Mouse (Mus musculus) naive thymus-derived CD4-positive, alpha-beta T cell, adult 2 months (primary cell): ENCODE results near the gene F8.
"Not testable (repeated sequence)": the region's sequence is repeated elsewhere in the genome, so short reads cannot be mapped to it uniquely, and the experiment has no call there.

ENCODE experiments used
- DNase-seq: peaks from one replicate; pipeline ENCODE4 v3.0.0-alpha.2; 2011; ENCODE audit warnings: low read depth

The F8 gene

DNA sequence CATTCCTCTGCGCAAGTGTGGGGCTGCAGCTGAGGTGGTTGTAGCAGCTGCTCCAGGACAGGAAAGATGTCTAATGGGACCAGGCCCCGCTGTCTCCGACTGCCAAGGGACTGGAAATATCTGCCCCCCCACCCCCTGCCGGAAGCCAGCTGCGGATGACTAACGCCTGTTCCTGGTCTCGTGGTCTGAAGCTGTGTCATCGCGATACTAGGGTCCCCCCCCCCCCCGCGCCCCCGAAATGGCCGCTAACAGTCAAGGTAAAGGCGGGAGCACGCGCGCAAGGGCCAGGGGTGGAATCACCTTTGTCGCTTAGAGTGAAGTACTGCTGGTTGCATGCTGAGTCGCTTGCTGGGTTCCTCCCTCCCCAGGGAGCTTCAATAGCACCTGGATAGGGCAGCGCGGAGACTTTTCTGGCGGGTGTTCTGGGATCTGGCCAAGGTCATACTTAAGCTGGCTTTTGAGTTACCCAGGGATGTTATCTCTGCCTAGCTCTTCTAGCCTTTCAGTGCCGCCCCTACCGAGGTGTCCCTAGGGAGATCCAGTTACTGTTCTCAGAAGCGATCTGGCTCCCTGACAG is at the start of gene F8, which contains the start of gene Fundc2:
TSS of gene F8 (minus strand) at position 421 of the 577 bp plus-strand sequence.
TSS of gene Fundc2 (plus strand) at position 205 of the 577 bp plus-strand sequence.
- DNase-seq: peak; percentile 84

DNA sequence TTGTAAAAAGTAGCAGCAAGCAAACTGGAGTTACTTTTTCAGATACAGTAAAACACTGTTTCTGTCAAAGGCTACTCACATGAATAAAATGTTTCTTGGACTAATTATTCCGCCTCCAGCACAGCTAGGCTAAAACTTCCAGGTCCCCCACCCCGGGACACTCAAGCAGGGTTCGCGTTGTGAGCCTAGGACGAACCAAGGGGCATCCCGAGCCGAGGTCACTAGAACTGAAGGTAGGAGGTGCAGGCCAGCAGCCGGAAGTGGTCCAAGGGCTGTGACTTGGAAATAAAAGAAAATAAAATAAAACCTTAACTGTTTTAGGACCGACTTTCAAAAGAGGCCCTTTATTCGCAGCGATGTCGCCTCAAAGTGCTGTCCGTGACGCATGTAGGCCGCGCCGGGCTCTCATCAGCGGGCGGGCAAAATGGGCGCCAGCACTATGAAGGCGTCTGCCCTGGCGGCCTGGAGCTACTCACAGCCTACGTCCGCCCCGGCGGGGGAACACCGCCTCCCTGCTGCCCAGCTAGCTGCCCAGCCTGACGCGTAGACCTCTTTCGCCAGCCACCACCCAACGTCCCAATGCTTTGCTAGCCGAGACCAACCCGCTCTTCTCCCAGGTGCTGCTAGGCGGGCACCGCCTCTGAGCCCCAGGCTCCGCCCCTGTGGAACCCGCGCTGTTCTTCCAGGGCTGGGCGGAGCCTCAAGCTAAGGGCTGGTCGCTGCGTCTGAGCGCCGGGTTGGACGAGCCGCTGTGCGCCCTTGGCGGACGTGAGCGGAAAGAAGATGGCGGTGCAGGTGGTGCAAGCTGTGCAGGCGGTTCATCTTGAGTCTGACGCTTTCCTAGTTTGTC is 33.7 kb upstream of the F8 start, which contains the start of the genes Cmc4, Mtcp1 and Brcc3:
TSS of gene Cmc4 (minus strand) at position 649 of the 850 bp plus-strand sequence.
TSS of gene Mtcp1 (minus strand) at position 653 of the 850 bp plus-strand sequence.
TSS of gene Brcc3 (plus strand) at position 693 of the 850 bp plus-strand sequence.
- DNase-seq: peak; percentile 92

DNA sequence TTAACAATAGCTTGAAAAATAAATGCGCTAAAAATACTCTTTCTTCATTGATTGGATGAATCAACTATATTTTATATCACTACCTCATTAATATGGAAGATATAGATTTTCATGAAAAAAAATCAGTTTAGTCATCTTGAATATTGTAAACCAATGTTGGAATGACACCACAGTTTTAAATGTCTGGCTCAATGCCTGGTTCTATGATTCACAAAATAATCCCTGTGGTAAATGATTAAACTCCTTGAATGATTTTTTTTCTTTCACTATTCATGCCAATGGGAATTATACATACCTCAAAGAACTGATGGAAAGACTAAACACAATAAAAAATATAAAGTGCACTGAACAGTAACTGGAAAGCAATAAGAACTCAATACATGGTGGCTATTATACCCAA is 27.3 kb upstream of the F8 start:
- no peak for DNase-seq

GRCm38 (mm10) chrX:75403350-75403749 is 20.9 kb upstream of the F8 start:
- DNase-seq: no peak

DNA sequence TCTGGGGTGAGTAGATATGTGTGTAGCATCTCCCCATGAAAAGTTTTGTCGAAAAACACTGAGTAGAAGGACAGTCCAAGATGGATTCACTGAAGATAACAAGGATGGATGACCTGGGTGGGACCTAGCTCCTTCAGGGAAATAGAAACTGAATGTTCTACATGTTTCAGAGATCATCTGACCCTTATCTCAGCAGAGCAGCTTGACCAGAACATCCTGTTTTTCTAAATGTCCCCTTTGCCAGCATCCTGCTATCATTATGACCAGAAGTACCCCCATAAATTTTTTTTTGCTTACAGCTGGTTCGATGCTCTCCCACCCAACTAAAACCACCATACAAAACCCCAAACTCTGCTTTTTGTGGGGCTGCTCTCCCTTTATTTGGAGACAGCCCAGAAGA is 20.3 kb upstream of the F8 start:
- no peak for DNase-seq

DNA sequence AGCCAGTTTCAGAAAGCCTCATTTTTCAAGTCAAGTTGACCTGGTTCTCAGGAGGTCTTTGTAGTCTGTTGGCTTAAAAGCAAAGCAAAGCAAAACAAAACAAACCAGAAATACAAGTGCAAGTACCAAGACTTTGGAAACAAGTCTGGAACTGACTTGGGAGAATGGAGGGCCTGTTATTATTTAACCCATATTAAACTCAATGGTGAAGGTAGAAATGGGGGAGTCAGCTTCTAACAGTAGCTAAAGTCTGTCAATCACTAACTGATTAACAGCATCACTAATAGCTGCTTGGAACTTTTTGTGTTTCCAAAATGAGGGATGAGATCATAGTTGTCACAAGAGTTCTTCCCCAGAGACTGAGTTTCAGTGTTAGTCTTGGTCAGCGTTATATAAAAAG is 17.1 kb upstream of the F8 start:
- no peak for DNase-seq

GRCm38 (mm10) chrX:75381699-75382098 is 716 bp downstream of the F8 start:
- DNase-seq: no peak

- no peak for DNase-seq
Measured at GRCm38 (mm10) chrX:75381176-75381575, 1.2 kb downstream of the F8 start.

DNA sequence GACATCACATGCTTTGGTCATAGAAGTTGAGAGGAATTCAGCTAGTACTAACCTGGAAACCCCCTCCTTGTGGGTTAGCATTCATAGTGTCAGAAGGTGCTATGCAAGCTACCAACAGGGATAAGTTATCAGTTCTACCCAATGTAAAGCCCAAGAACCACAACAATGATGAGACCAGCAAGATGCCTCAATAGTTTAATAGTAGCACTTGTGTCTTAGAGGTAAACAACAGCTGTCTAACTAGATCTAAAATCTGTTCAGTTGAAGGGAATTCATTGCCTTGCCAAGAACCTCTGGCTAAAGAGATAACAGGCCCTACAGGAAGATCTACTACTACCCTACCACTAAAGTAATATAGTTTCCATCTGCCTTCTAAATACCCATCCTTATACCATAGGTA is 5.6 kb downstream of the F8 start:
- no peak for DNase-seq

DNA sequence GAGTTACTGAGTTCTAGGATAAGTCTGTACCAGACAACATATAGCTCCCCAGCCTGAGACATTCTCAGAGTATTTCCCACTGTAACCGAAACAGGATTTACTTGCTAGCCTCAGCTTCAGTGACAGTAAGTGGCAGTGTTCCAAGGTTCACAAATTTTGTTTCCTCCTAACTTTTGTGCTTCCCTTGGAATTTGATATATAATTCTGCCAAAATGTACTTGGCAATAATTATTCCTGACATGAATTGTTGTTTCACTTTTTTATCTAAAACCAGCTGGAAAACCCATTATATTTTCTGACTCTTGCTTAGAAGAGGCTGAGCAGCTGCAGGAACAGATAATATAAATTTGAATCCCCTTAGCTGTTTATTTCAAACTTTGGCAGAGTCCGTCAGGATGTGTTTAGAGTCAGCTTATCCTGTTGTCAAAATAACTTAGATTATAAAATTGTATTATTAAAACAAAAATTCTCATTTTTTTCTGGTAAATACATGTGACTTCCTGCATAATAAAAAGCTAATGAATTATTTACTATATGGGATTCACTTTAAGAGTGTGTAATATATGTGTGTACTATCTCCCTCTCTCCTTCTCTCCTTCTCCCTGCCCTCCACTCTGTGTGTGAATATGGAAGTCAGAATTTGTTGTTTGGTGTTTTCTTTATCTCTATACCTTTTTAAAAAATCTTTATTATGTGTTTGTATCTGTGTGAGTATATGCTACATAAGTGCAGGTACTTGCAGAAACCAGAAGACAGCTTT is 9.6 kb downstream of the F8 start:
- no peak for DNase-seq

- DNase-seq: no peak
Measured at GRCm38 (mm10) chrX:75370197-75370596, 12.2 kb downstream of the F8 start.

GRCm38 (mm10) chrX:75323556-75323955 is 58.9 kb downstream of the F8 start:
- no peak for DNase-seq

DNA sequence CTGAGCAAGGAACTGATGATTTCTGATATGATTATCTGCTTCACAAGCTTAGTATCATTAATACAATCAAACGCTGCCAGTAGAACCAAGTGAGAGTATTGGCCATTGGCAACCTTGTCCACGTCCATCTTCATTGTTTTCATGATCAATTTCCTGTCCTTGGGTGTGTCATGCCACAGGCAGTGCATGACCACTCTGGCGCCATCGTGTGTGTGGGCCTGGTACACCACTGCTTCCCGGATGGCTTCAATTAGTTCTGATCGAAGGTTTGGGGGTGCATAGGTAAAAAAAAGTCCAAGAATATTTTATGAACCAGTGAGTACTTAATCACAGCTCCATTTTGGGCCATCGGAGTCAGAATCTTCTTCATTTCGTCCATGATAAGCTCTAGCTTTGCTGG is 110.7 kb downstream of the F8 start:
- DNase-seq: peak; percentile 1

GRCm38 (mm10) chrX:75233603-75234376 is 148.6 kb downstream of the F8 start:
- not testable (repeated sequence) for DNase-seq

DNA sequence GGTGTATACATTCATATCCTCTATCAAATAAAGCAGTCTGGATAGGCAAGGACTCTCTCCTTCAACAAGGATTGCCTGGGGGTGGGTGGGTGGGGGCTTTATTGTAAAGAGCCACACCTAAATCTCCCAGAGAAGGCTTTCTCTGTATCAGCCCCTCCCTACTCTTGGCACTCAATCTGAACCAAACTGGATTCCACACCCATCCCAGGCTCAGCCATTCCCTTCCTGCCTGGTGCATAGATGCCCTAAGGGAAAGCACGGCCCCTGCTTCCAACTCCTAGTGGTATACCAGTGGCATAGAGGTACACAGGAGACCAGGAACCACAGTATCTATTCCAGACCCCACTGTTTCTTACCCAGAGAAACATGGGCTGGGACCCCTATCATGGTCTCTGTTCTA is 151.0 kb downstream of the F8 start:
- DNase-seq: no peak

DNA sequence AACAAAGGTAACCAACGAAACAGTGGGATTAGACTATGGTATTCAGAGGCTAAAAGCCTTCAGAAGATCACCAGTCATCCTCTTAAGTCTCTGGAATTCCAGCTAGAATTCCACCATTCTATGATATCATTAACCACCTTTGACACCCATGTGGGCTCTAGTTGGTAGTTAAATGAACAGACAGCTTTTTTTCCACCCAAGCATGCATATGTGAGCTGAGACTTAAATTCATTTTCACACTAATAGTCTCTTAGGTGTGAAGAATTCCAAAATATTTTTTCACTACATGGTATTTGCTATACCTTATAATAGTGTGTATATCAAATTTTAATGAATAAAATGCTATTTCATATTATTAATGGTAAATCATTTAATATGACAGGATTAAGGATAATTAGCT is 218.7 kb downstream of the F8 start, which contains the start of gene Smim9:
TSS of gene Smim9 (minus strand) at position 101 of the 400 bp plus-strand sequence.
- DNase-seq: no peak

DNA sequence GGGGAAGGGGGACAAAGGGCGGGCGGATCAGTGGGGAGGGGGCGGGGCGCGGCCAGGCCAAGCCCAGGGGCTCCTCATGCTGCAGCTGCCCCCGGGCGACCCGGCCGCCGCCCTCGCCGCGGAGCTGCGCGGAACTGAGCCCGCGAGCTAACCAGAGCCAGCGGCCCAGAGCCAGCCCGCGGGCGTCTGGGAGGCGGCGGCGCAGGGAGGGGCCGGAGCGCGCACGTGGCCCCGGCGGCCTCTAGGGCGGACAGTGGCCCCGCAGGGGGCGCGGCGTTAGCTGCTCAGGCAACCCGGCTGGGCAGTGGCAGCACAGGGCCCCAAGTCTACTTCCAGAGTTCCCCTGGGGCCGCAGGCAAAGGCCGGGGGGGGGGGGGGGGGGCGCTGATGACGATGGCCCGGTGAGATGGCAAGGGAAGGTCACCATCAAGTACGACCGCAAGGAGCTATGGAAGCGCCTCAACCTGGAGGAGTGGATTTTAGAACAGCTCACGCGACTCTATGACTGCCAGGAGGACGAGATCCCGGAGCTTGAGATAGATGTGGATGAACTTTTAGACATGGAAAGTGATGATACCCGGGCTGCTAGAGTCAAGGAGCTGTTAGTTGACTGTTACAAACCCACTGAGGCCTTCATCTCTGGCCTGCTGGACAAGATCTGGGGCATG is 226.7 kb downstream of the F8 start:
- DNase-seq: peak; percentile 20

DNA sequence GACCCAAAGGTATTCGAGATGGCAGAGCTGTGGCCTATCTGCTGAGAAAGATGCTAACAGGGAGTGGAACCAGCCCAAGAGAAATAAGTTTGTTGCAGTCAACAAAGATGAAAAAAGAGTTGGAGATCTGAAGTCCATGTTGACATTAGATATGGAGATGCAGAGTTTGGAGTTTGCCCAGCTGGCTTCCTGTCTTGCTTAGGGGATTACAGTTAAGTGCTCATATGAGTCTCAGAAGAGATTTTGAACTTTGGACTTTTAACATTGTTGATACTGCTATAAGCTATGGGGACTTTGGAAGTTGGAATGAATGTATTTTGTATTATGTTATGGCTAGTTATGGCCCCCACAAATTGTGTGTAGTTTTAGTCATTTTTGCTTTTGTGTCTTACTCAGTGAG is 230.2 kb downstream of the F8 start:
- DNase-seq: no peak

DNA sequence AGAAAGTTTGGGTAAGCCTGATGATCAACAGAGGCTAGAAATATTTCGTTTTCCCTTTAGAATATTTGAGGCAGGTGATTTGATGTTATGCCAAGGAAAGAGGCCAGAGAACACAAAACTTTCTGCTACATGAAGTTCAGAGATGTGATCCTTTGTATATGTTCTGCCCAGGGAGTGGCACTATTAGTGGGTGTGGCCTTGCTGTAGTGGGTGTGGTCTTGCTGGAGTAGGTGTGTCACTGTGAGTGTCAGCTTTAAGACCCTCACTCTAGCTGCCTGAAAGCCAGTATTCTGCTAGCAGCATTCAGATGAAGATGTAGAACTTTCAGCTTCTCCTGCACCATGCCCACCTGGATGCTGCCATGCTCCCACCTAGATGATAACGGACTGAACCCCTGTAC is 232.1 kb downstream of the F8 start:
- no peak for DNase-seq

DNA sequence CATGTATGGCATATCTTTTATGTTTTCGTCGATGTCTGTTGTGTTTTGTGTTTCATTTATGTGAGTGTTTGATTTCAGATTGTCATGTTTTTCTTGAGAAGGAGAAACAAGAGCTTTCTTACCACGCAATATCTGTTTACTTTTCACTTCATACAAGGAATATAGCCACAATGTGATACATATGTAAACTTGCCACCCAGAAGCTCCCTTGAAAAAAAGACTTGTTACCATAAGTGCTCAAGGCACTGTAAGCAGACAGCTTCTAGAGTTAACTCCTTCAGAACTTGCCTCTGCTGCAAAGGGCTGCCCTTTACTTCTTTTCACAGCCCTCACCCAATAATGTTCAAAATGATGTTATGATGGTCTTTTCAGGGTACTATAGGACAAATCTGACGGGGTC is 234.0 kb downstream of the F8 start:
- no peak for DNase-seq

DNA sequence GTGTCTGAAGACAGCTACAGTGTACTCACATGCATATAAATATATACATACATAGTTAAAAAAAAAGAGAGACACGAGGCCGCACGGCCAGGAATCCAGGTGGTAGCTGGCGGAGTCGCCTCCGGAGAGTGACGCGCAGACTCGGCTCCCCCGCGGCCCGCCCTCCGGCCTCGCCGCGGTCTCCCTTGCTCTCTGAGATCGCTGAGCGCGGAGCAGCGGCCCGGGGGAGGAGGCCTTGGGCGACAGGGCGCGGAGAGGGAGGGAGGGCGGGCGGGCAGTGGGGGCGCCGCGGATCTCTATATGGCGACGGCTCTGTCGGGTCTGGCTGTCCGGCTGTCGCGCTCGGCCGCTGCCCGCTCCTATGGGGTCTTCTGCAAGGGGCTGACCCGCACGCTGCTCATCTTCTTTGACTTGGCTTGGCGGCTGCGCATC is 239.3 kb downstream of the F8 start:
- DNase-seq: not testable (repeated sequence)
